Mouse (Mus musculus): ENCODE measurements around the gene Gm47959. TPM values are rescaled to one million over a fixed set of nuclear protein-coding genes. Genes with fewer than 3 reads are reported as not detected.

Gene Gm47959
- polyA plus RNA-seq, 1 experiment: not detected

DNA sequence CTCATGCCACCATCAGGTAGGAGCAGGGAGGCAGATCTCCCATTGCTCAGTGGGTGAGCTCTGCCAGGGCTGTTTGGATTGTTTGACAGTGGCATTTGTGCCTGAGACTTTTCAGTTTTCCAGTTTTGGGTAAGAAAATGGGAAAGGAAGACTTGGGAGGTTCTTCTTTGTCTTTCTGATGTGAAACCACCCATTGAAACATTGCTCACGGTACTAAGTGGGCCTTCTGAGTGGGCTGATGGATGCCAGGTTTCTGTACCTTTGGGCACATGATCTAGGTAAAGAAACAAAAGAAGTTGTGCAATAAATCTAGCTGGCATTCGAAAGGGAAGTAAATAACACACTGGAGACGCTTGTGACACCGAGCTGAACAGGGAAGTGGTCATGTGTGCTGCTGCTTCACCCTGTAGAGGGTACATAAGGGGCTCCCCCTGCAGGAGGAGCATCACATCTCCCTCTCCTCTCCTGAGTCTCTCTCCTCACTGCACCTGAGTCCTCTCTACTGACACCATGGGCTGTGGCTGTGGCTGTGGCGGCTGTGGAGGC, 44.6 kb downstream of the Gm47959 start, which contains the start of gene Gm47969:
Gene Gm47969, plus strand, starts transcription at position 51 of the 546 bp plus-strand sequence.
- H3K4me1 ChIP-seq (ENCODE audit: control insufficient read depth, insufficient read depth, low read length): no peaks in the 10 kb centered on the region
- TF ChIP-seq POLR2A (IDR thresholded peaks at IDR 0.05; ENCODE audit: insufficient read depth, low read depth, low read length) (no peak), CTCF (IDR thresholded peaks at IDR 0.05; ENCODE audit: insufficient read depth, low read depth, low read length) (no peak)
- H3K27ac ChIP-seq (ENCODE audit: insufficient read depth, low read depth, low read length): no peak within 1 kb of the TSS
- no peak within 1 kb of the TSS for H3K4me3 ChIP-seq (ENCODE audit: insufficient read depth, low read depth, low read length)
- WGBS: 77% methylated on average over 5 of the region's 5 CpGs

Other genes starting within 250 kb of the Gm47959 start
- gene Tm4sf20, start 232.1 kb upstream of the Gm47959 start, polyA plus RNA-seq (2012; ENCODE audit: insufficient read depth, insufficient read length, low replicate concordance, missing spikeins): not detected in 2 replicates
- gene Gm47791, start 229.3 kb upstream of the Gm47959 start, polyA plus RNA-seq (2012; ENCODE audit: insufficient read depth, insufficient read length, low replicate concordance, missing spikeins): not detected in 2 replicates
- gene Agfg1, start 161.1 kb upstream of the Gm47959 start, polyA plus RNA-seq (2012; ENCODE audit: insufficient read depth, insufficient read length, low replicate concordance, missing spikeins): 256 TPM in 1 of 2 replicates, not detected in the other
- gene A030005L19Rik, start 87.2 kb upstream of the Gm47959 start, polyA plus RNA-seq (2012; ENCODE audit: insufficient read depth, insufficient read length, low replicate concordance, missing spikeins): not detected in 2 replicates
- not detected in 2 replicates for gene A030014E15Rik, start 75.6 kb upstream of the Gm47959 start, polyA plus RNA-seq (2012; ENCODE audit: insufficient read depth, insufficient read length, low replicate concordance, missing spikeins)
- not detected in 2 replicates for gene Gm6217, start 69.1 kb upstream of the Gm47959 start, polyA plus RNA-seq (2012; ENCODE audit: insufficient read depth, insufficient read length, low replicate concordance, missing spikeins)
- gene A030003K21Rik, start 57.2 kb upstream of the Gm47959 start, polyA plus RNA-seq (2012; ENCODE audit: insufficient read depth, insufficient read length, low replicate concordance, missing spikeins): not detected in 2 replicates
- not detected in 2 replicates for gene Gm7544, start 44.5 kb upstream of the Gm47959 start, polyA plus RNA-seq (2012; ENCODE audit: insufficient read depth, insufficient read length, low replicate concordance, missing spikeins)
- not detected in 2 replicates for gene Gm47955, start 40.3 kb upstream of the Gm47959 start, polyA plus RNA-seq (2012; ENCODE audit: insufficient read depth, insufficient read length, low replicate concordance, missing spikeins)
- not detected in 2 replicates for gene Slc19a3, start 37.9 kb downstream of the Gm47959 start, polyA plus RNA-seq (2012; ENCODE audit: insufficient read depth, insufficient read length, low replicate concordance, missing spikeins)
- not detected in 2 replicates for gene Krtap28-10, start 41.9 kb downstream of the Gm47959 start, polyA plus RNA-seq (2012; ENCODE audit: insufficient read depth, insufficient read length, low replicate concordance, missing spikeins)
- not detected in 2 replicates for gene Gm47969, start 44.4 kb downstream of the Gm47959 start, polyA plus RNA-seq (2012; ENCODE audit: insufficient read depth, insufficient read length, low replicate concordance, missing spikeins)
- not detected in 2 replicates for gene A030005K14Rik, start 58.8 kb downstream of the Gm47959 start, polyA plus RNA-seq (2012; ENCODE audit: insufficient read depth, insufficient read length, low replicate concordance, missing spikeins)
- gene Krtap28-13, start 60.4 kb downstream of the Gm47959 start, polyA plus RNA-seq (2012; ENCODE audit: insufficient read depth, insufficient read length, low replicate concordance, missing spikeins): not detected in 2 replicates
- not detected in 2 replicates for gene Ccl20, start 116.2 kb downstream of the Gm47959 start, polyA plus RNA-seq (2012; ENCODE audit: insufficient read depth, insufficient read length, low replicate concordance, missing spikeins)
- not detected in 2 replicates for gene Daw1, start 159.2 kb downstream of the Gm47959 start, polyA plus RNA-seq (2012; ENCODE audit: insufficient read depth, insufficient read length, low replicate concordance, missing spikeins)

Measured in olfactory bulb, adult 2 months (tissue).